Mouse (Mus musculus) erythroblast, embryonic 14.5 days (primary cell): ENCODE measurements around the gene Ube2l6.

ENCODE experiments used
- GATA1 ChIP-seq: IDR thresholded peaks from 2 replicates; pipeline ENCODE4 v1.6.1; 2012; ENCODE audit warnings: low read length, inconsistent platforms, mixed read lengths
- TAL1 ChIP-seq: IDR thresholded peaks from 3 replicates; pipeline ENCODE4 v1.6.1; 2012; ENCODE audit warnings: low read length, inconsistent platforms, mixed read lengths

- TF ChIP-seq GATA1 (no peak), TAL1 (no peak)
Measured at GRCm38 (mm10) chr2:84838593-84838949, 39.9 kb downstream of the Ube2l6 start, which contains the start of gene Slc43a1.
